Mouse (Mus musculus) bone marrow, adult 2 months (tissue): ENCODE measurements at regions not wholly inside any gene's neighbourhood (a gene's known extent, or its start where the extent isn't known, plus 50 kb on each side); places are given as distances from the start of the nearest gene placed in this dataset.

Experiments
- CTCF ChIP-seq: fragments of 200-500 bp; IDR thresholded peaks from 2 replicates; pipeline ENCODE4 v1.5.1; 2011; ENCODE audit warnings: low read length, control low read depth; ENCODE audit not compliant: control insufficient read depth, insufficient read depth
- POLR2A ChIP-seq: fragments of 200-500 bp; IDR thresholded peaks from 2 replicates; pipeline ENCODE4 v1.6.1; 2011; ENCODE audit warnings: low read depth, mild to moderate bottlenecking, control low read depth, low read length, borderline replicate concordance; ENCODE audit not compliant: control insufficient read depth

- TF ChIP-seq POLR2A (no peak), CTCF (no peak)
These were observed 824.1 kb downstream of the Kcnj2 start for GRCm38 (mm10) chr11:111890026-111890425.
